Mouse (Mus musculus): ENCODE measurements around the gene Gm28230. TPM values are rescaled to one million over a fixed set of nuclear protein-coding genes. Genes with fewer than 3 reads are reported as not detected.

Gm28230 gene
- total and polyA plus RNA-seq, 2 experiments from 2014 or later: 1.6 TPM; not detected in 1

GRCm38 (mm10) chr2:74763245-74763735, 36.8 kb downstream of the Gm28230 start:
- H3K4me1 ChIP-seq (ENCODE audit: control insufficient read depth, insufficient read depth): peaks cover 11% of the 10 kb centered on the region
- H3K9me3 ChIP-seq (replicated peaks; ENCODE audit: control insufficient read depth, low read length): no peaks in the 10 kb centered on the region
- H3K36me3 ChIP-seq (replicated peaks; ENCODE audit: control insufficient read depth, insufficient read depth, low read length): no peaks in the 10 kb centered on the region
- no peak overlapping the region for H3K9ac ChIP-seq (replicated peaks; ENCODE audit: low read depth, low read length)
- peaks cover 76% of the 10 kb centered on the region for H3K27me3 ChIP-seq (ENCODE audit: control insufficient read depth, insufficient read depth, low read length)
- H3K4me3 ChIP-seq (ENCODE audit: low read depth, low read length): peak overlapping the region; percentile 51
- TF ChIP-seq EP300 (IDR thresholded peaks at IDR 0.05; ENCODE audit: low read depth): no peak
- no peak for TF ChIP-seq CTCF (IDR thresholded peaks at IDR 0.05; ENCODE audit: low read depth)
- no peak for DNase-seq (ENCODE audit: low spot score)
- H3K4me2 ChIP-seq (ENCODE audit: low read depth, low read length): peak overlapping the region; percentile 70
- no peak overlapping the region for H3K27ac ChIP-seq (ENCODE audit: low read depth)
- no peak for ATAC-seq (ENCODE audit: insufficient read depth, low read depth)
- WGBS: under 1% methylated on average over 40 of the region's 53 CpGs

- H3K27me3 ChIP-seq (ENCODE audit: control insufficient read depth, insufficient read depth, low read length): peaks cover 76% of the 10 kb centered on the region
- ATAC-seq (ENCODE audit: insufficient read depth, low read depth): no peak
- WGBS: 49% methylated on average over 10 of the region's 10 CpGs
- H3K27ac ChIP-seq (ENCODE audit: low read depth): no peak overlapping the region
- no peak overlapping the region for H3K9ac ChIP-seq (replicated peaks; ENCODE audit: low read depth, low read length)
- H3K36me3 ChIP-seq (replicated peaks; ENCODE audit: control insufficient read depth, insufficient read depth, low read length): no peaks in the 10 kb centered on the region
- H3K4me3 ChIP-seq (ENCODE audit: low read depth, low read length): no peak overlapping the region
- H3K9me3 ChIP-seq (replicated peaks; ENCODE audit: control insufficient read depth, low read length): no peaks in the 10 kb centered on the region
- H3K4me2 ChIP-seq (ENCODE audit: low read depth, low read length): no peak overlapping the region
- no peak for DNase-seq (ENCODE audit: low spot score)
- peaks cover 11% of the 10 kb centered on the region for H3K4me1 ChIP-seq (ENCODE audit: control insufficient read depth, insufficient read depth)
- no peak for TF ChIP-seq CTCF (IDR thresholded peaks at IDR 0.05; ENCODE audit: low read depth)
These were observed 37.4 kb downstream of the Gm28230 start for GRCm38 (mm10) chr2:74763976-74764375.

- no peak for ATAC-seq (ENCODE audit: insufficient read depth, low read depth)
- DNase-seq (ENCODE audit: low spot score): no peak
- H3K9me3 ChIP-seq (replicated peaks; ENCODE audit: control insufficient read depth, low read length): no peaks in the 10 kb centered on the region
- H3K27ac ChIP-seq (ENCODE audit: low read depth): no peak overlapping the region
- 74% methylated on average over 2 of the region's 2 CpGs for WGBS
- no peak overlapping the region for H3K4me3 ChIP-seq (ENCODE audit: low read depth, low read length)
- TF ChIP-seq CTCF (IDR thresholded peaks at IDR 0.05; ENCODE audit: low read depth): no peak
- TF ChIP-seq EP300 (IDR thresholded peaks at IDR 0.05; ENCODE audit: low read depth): no peak
- H3K4me1 ChIP-seq (ENCODE audit: control insufficient read depth, insufficient read depth): no peaks in the 10 kb centered on the region
- no peak overlapping the region for H3K9ac ChIP-seq (replicated peaks; ENCODE audit: low read depth, low read length)
- H3K36me3 ChIP-seq (replicated peaks; ENCODE audit: control insufficient read depth, insufficient read depth, low read length): no peaks in the 10 kb centered on the region
- H3K4me2 ChIP-seq (ENCODE audit: low read depth, low read length): no peak overlapping the region
- H3K27me3 ChIP-seq (ENCODE audit: control insufficient read depth, insufficient read depth, low read length): 0 out of 2 replicates have a peak, but pooled peaks cover 6% of the 10 kb centered on the region
These were observed 47.8 kb downstream of the Gm28230 start for GRCm38 (mm10) chr2:74774359-74774758.

GRCm38 (mm10) chr2:74777536-74778275, 51.2 kb downstream of the Gm28230 start:
- TF ChIP-seq EP300 (IDR thresholded peaks at IDR 0.05; ENCODE audit: low read depth): no peak
- TF ChIP-seq CTCF (IDR thresholded peaks at IDR 0.05; ENCODE audit: low read depth): no peak
- no peak for ATAC-seq (ENCODE audit: insufficient read depth, low read depth)
- no peak for DNase-seq (ENCODE audit: low spot score)
- H3K9ac ChIP-seq (replicated peaks; ENCODE audit: low read depth, low read length): no peak overlapping the region
- WGBS: 65% methylated on average over 13 of the region's 13 CpGs
- no peaks in the 10 kb centered on the region for H3K36me3 ChIP-seq (replicated peaks; ENCODE audit: control insufficient read depth, insufficient read depth, low read length)
- no peak overlapping the region for H3K27ac ChIP-seq (ENCODE audit: low read depth)
- 0 out of 2 replicates have a peak, but pooled peaks cover 2% of the 10 kb centered on the region for H3K27me3 ChIP-seq (ENCODE audit: control insufficient read depth, insufficient read depth, low read length)
- H3K4me3 ChIP-seq (ENCODE audit: low read depth, low read length): no peak overlapping the region
- H3K4me1 ChIP-seq (ENCODE audit: control insufficient read depth, insufficient read depth): no peaks in the 10 kb centered on the region
- H3K4me2 ChIP-seq (ENCODE audit: low read depth, low read length): no peak overlapping the region
- H3K9me3 ChIP-seq (replicated peaks; ENCODE audit: control insufficient read depth, low read length): no peaks in the 10 kb centered on the region

- Histone ChIP-seq H3K36me3 (replicated peaks; ENCODE audit: control insufficient read depth, insufficient read depth, low read length) (no peaks in the 10 kb centered on the region), H3K4me2 (ENCODE audit: low read depth, low read length) (no peak overlapping the region), H3K4me3 (ENCODE audit: low read depth, low read length) (no peak overlapping the region), H3K9me3 (replicated peaks; ENCODE audit: control insufficient read depth, low read length) (no peaks in the 10 kb centered on the region), H3K4me1 (ENCODE audit: control insufficient read depth, insufficient read depth) (no peaks in the 10 kb centered on the region), H3K9ac (replicated peaks; ENCODE audit: low read depth, low read length) (no peak overlapping the region), H3K27ac (ENCODE audit: low read depth) (no peak overlapping the region), H3K27me3 (ENCODE audit: control insufficient read depth, insufficient read depth, low read length) (no peaks in the 10 kb centered on the region)
- TF ChIP-seq EP300 (IDR thresholded peaks at IDR 0.05; ENCODE audit: low read depth) (no peak), CTCF (IDR thresholded peaks at IDR 0.05; ENCODE audit: low read depth) (no peak)
- no peak for DNase-seq (ENCODE audit: low spot score)
- WGBS: 61% methylated on average over 5 of the region's 5 CpGs
- ATAC-seq (ENCODE audit: insufficient read depth, low read depth): no peak
These were observed 54.9 kb downstream of the Gm28230 start for GRCm38 (mm10) chr2:74781386-74781785.
